Mouse (Mus musculus) hindbrain, embryonic 15.5 days (tissue): ENCODE results near the gene Aknad1. TPM values are rescaled to one million over a fixed set of nuclear protein-coding genes. Genes with fewer than 3 reads are reported as not detected.
A peak's percentile ranks its signal among the peaks of the same experiment; 100 is the strongest.

Source experiments
- ATAC-seq: fragments of 200-750 bp; cut with Nextera tagmentation; 2 replicates; pipeline ENCODE4 v1.8.0; 2017; ENCODE audit warnings: low read depth, moderate number of reproducible peaks, moderate TSS enrichment; ENCODE audit not compliant: low FRiP score
- H3K27ac ChIP-seq: fragments of 300-500 bp; sonication (generic); replicated peaks from 2 replicates; pipeline ENCODE4 v1.5.1; 2015; ENCODE audit warnings: mild to moderate bottlenecking, inconsistent platforms
- H3K27me3 ChIP-seq: fragments of 300-500 bp; sonication (generic); 2 replicates; pipeline ENCODE4 v1.6.1; 2015; ENCODE audit warnings: control low read depth, inconsistent platforms
- H3K36me3 ChIP-seq: fragments of 300-500 bp; sonication (generic); 2 replicates; pipeline ENCODE4 v1.6.1; 2015; ENCODE audit warnings: control low read depth, inconsistent platforms
- H3K4me1 ChIP-seq: fragments of 300-500 bp; sonication (generic); replicated peaks from 2 replicates; pipeline ENCODE4 v1.6.1; 2015; ENCODE audit warnings: control low read depth, inconsistent platforms
- H3K4me2 ChIP-seq: fragments of 300-500 bp; sonication (generic); 2 replicates; pipeline ENCODE4 v1.6.1; 2015; ENCODE audit warnings: moderate library complexity, mild to moderate bottlenecking, inconsistent platforms
- H3K4me3 ChIP-seq: fragments of 300-500 bp; sonication (generic); 2 replicates; pipeline ENCODE4 v1.5.1; 2015; ENCODE audit warnings: mild to moderate bottlenecking, inconsistent platforms
- H3K9ac ChIP-seq: fragments of 300-500 bp; sonication (generic); 2 replicates; pipeline ENCODE4 v1.6.1; 2015; ENCODE audit warnings: inconsistent platforms
- H3K9me3 ChIP-seq: fragments of 300-500 bp; sonication (generic); 2 replicates; pipeline ENCODE4 v1.6.1; 2016; ENCODE audit warnings: control low read depth, inconsistent platforms
- WGBS: fragments of 180-500 bp; shearing (Covaris S2); methylation state at CpG from one replicate; pipeline ENCODE4 v1.1.7; 2015; 5-methylcytosine and 5-hydroxymethylcytosine counted together
- polyA plus RNA-seq: library from polyadenylated mRNA; unstranded; fragments of >200 nt; fragmentation: Nextera tagmentation; extraction: Ambion mirVana; gene quantifications from 2 replicates; pipeline ENCODE4 v1.2.1, GENCODE M21; 2015

Aknad1 gene
- polyA plus RNA-seq, 1 experiment from 2014 or later: not detected

GRCm38 (mm10) chr3:108719761-108720160 is 19.7 kb upstream of the Aknad1 start:
- H3K4me2 ChIP-seq: 0 out of 2 replicates have a peak overlapping the region, but pooled peaks have one; percentile 75
- no peaks in the 10 kb centered on the region for H3K9me3 ChIP-seq
- H3K27me3 ChIP-seq: no peaks in the 10 kb centered on the region
- 89% methylated on average over 3 of the region's 3 CpGs for WGBS
- H3K9ac ChIP-seq: no peak overlapping the region
- H3K4me1 ChIP-seq: peaks cover 14% of the 10 kb centered on the region
- no peak for ATAC-seq
- no peak overlapping the region for H3K4me3 ChIP-seq
- H3K36me3 ChIP-seq: no peaks in the 10 kb centered on the region
- no peak overlapping the region for H3K27ac ChIP-seq

- Histone ChIP-seq H3K36me3 (no peaks in the 10 kb centered on the region), H3K27me3 (no peaks in the 10 kb centered on the region), H3K4me3 (peak overlapping the region; percentile 87), H3K27ac (peak overlapping the region; percentile 84), H3K9ac (peak overlapping the region; percentile 77), H3K9me3 (no peaks in the 10 kb centered on the region), H3K4me1 (peaks cover 14% of the 10 kb centered on the region), H3K4me2 (peak overlapping the region; percentile 75)
- under 1% methylated on average over 44 of the region's 44 CpGs for WGBS
- no peak; the same call in 1 of the 2 replicates for ATAC-seq
Observed at GRCm38 (mm10) chr3:108721076-108721991, 18.1 kb upstream of the Aknad1 start.

DNA sequence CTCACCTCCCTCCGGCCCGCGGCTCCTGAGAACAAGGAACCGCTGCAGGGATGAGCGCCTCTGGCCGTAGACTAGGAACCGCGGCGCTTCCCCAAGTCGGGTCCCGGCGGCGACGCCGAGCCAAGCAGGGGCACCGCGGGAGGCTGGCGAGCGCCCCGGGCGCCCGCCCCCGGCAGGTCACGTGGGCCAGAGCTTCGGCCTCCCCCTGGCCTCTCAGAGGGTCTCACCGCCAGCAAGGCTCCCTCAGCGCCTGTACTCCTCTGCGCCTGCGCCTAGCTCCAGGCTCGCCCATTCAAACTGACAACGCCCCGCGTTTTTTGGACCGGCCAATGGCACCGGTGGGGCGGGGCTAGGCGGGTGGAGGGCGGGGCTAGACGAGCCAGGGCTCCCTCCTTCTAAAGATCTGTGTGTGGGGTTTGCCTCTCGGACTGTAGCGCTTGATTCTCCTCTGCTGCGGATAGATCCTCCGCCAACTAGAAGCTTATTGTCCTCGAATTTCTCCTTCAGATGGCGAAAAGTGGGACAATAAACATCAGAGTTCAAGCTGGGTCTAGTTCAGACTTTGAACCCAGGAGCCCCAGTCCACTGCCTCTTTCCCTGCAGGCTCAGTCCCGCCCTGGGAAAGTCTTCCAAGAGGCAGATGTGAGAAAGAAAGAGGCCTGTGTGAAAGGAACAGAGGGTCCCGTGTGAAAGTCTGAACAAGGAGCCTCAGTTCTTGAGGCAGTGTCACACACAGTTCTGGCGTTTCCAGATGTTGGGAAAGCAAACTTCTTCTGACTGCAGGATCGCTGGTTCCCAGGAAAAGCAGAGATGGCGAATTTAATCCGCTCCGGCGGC is 17.2 kb upstream of the Aknad1 start, which contains the start of gene Gpsm2:
Gene Gpsm2 (minus strand): TSS at position 274 of the 837 bp plus-strand sequence.
- WGBS: 3% methylated on average over 53 of the region's 53 CpGs
- Histone ChIP-seq H3K36me3 (no peaks in the 10 kb centered on the region), H3K27ac (peak within 1 kb of the TSS; percentile 84), H3K4me2 (peak within 1 kb of the TSS; percentile 75), H3K4me3 (peak within 1 kb of the TSS; percentile 87), H3K27me3 (no peaks in the 10 kb centered on the region), H3K4me1 (peaks cover 14% of the 10 kb centered on the region), H3K9ac (peak within 1 kb of the TSS; percentile 77), H3K9me3 (no peaks in the 10 kb centered on the region)
- peak; percentile 98 for ATAC-seq

GRCm38 (mm10) chr3:108726413-108726812 is 13.0 kb upstream of the Aknad1 start:
- H3K27me3 ChIP-seq: no peaks in the 10 kb centered on the region
- H3K9me3 ChIP-seq: no peaks in the 10 kb centered on the region
- H3K4me3 ChIP-seq: no peak overlapping the region
- H3K4me1 ChIP-seq: no peaks in the 10 kb centered on the region; the same call in 1 of the 2 replicates
- no peak overlapping the region for H3K9ac ChIP-seq
- no peak overlapping the region for H3K27ac ChIP-seq
- H3K36me3 ChIP-seq: no peaks in the 10 kb centered on the region
- ATAC-seq: no peak
- WGBS: 93% methylated on average over 7 of the region's 7 CpGs
- H3K4me2 ChIP-seq: no peak overlapping the region

DNA sequence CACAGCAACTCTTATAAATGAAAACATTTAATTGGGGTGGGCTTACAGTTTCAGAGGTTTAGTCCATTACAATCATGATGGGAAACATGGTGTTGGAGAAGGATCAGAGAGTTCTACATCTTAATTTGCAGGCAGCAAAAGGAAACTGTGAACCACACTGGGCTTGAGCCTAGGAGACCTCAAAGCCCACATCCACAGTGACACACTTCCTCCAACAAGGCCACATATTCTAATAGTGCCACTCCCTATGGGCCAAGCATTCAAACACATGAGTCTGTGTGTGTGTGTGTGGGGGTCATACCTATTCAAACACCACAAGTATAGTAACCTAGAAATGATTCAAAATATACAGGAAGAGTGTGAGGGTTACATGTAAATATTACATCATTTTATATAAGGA is 12.1 kb upstream of the Aknad1 start:
- H3K4me3 ChIP-seq: no peak overlapping the region
- H3K4me1 ChIP-seq: no peaks in the 10 kb centered on the region; the same call in 1 of the 2 replicates
- H3K9me3 ChIP-seq: no peaks in the 10 kb centered on the region
- H3K36me3 ChIP-seq: no peaks in the 10 kb centered on the region
- no peak overlapping the region for H3K27ac ChIP-seq
- ATAC-seq: no peak
- H3K9ac ChIP-seq: no peak overlapping the region
- no peaks in the 10 kb centered on the region for H3K27me3 ChIP-seq
- no peak overlapping the region for H3K4me2 ChIP-seq

DNA sequence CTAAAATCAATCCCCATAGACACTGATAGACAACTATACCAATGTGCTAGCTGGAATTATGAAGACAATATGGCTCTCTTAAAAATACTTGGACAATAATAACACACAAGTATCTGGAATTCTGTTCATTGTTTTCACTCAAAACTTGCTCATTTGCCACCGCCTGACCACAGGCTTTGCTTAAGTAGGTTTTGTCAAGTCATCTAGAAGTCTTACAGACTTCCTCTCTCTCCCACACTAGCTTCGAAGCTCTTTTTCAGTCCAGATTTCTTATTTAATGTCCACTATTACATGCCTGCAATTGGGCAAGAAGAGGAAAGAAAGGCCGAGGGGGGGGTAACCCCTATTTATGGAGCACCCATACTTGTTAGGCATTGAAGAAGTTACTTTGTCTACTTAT is 11.7 kb upstream of the Aknad1 start:
- Histone ChIP-seq H3K27me3 (no peaks in the 10 kb centered on the region), H3K27ac (no peak overlapping the region), H3K4me1 (no peaks in the 10 kb centered on the region; the same call in 1 of the 2 replicates), H3K4me3 (no peak overlapping the region), H3K36me3 (no peaks in the 10 kb centered on the region), H3K4me2 (no peak overlapping the region), H3K9ac (no peak overlapping the region), H3K9me3 (no peaks in the 10 kb centered on the region)
- WGBS: 94% methylated on average over 3 of the region's 3 CpGs
- ATAC-seq: no peak

GRCm38 (mm10) chr3:108730316-108730715 is 9.1 kb upstream of the Aknad1 start:
- Histone ChIP-seq H3K4me2 (no peak overlapping the region), H3K27ac (no peak overlapping the region), H3K9ac (no peak overlapping the region), H3K36me3 (no peaks in the 10 kb centered on the region), H3K27me3 (no peaks in the 10 kb centered on the region), H3K4me3 (no peak overlapping the region), H3K4me1 (no peaks in the 10 kb centered on the region), H3K9me3 (no peaks in the 10 kb centered on the region)
- 52% methylated on average over 12 of the region's 12 CpGs for WGBS
- ATAC-seq: no peak

- Histone ChIP-seq H3K4me2 (no peak overlapping the region), H3K4me1 (no peaks in the 10 kb centered on the region), H3K36me3 (no peaks in the 10 kb centered on the region), H3K27ac (no peak overlapping the region), H3K9me3 (no peaks in the 10 kb centered on the region), H3K27me3 (no peaks in the 10 kb centered on the region), H3K4me3 (no peak overlapping the region), H3K9ac (no peak overlapping the region)
- ATAC-seq: no peak
- WGBS: 87% methylated on average over 3 of the region's 3 CpGs
Observed at GRCm38 (mm10) chr3:108737761-108738160, 1.7 kb upstream of the Aknad1 start.

- Histone ChIP-seq H3K9ac (no peak overlapping the region), H3K27ac (no peak overlapping the region), H3K4me2 (no peak overlapping the region), H3K4me1 (no peaks in the 10 kb centered on the region), H3K36me3 (no peaks in the 10 kb centered on the region), H3K4me3 (no peak overlapping the region), H3K9me3 (no peaks in the 10 kb centered on the region), H3K27me3 (no peaks in the 10 kb centered on the region)
- no peak for ATAC-seq
- WGBS: 87% methylated on average over 4 of the region's 4 CpGs
Observed at GRCm38 (mm10) chr3:108744060-108744459, 4.6 kb downstream of the Aknad1 start.

GRCm38 (mm10) chr3:108751061-108751460 is 11.6 kb downstream of the Aknad1 start:
- no peaks in the 10 kb centered on the region for H3K4me1 ChIP-seq
- no peak overlapping the region for H3K27ac ChIP-seq
- H3K4me3 ChIP-seq: no peak overlapping the region
- H3K4me2 ChIP-seq: no peak overlapping the region
- H3K27me3 ChIP-seq: no peaks in the 10 kb centered on the region
- H3K9ac ChIP-seq: no peak overlapping the region
- H3K9me3 ChIP-seq: no peaks in the 10 kb centered on the region
- no peak for ATAC-seq
- no peaks in the 10 kb centered on the region for H3K36me3 ChIP-seq
- 78% methylated on average over 6 of the region's 6 CpGs for WGBS

DNA sequence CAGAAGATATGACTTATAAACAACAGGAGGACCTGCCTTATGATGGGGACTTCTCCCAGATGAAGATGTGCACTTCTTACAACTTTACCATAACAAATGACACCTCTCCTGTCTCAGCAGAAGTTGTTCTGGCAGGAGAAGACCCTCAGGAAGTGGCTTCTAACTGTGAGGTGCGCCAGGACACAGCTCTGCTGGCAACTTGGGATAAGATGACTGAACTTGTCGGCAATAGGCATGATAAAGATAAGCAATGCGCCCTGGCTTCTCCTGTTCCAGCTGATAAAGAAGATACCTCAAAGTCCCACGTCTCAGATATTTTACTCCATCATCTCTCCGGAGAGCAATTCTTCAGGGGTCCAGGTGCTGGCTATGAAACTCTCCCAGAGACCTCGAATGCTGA is 12.2 kb downstream of the Aknad1 start:
- no peaks in the 10 kb centered on the region for H3K9me3 ChIP-seq
- no peaks in the 10 kb centered on the region for H3K27me3 ChIP-seq
- no peak overlapping the region for H3K9ac ChIP-seq
- 84% methylated on average over 6 of the region's 6 CpGs for WGBS
- no peak overlapping the region for H3K4me2 ChIP-seq
- no peaks in the 10 kb centered on the region for H3K36me3 ChIP-seq
- no peak for ATAC-seq
- no peak overlapping the region for H3K27ac ChIP-seq
- no peak overlapping the region for H3K4me3 ChIP-seq
- H3K4me1 ChIP-seq: no peaks in the 10 kb centered on the region

DNA sequence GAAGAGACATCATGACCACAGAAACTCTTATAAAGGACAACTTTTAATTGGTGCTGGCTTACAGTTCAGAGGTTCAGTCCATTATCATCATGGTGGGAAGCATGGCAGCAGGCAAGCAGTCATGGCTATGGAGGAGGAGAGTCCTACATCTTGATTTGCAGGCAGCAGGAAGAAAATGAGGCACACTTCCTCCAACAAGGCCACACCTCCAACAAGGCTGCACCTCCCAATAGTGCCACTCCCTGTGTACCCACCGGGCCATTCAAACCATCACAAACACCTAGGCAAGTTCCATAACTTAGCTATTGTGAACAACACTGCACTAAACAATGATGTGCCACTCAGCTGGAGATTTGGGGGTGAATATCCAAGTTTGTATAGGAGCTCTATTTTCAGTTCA is 15.1 kb downstream of the Aknad1 start:
- no peaks in the 10 kb centered on the region for H3K27me3 ChIP-seq
- H3K4me1 ChIP-seq: no peaks in the 10 kb centered on the region
- H3K36me3 ChIP-seq: no peaks in the 10 kb centered on the region
- no peaks in the 10 kb centered on the region for H3K9me3 ChIP-seq
- 80% methylated on average over 1 of the region's 1 CpGs for WGBS
- ATAC-seq: no peak
- H3K9ac ChIP-seq: no peak overlapping the region
- no peak overlapping the region for H3K4me3 ChIP-seq
- H3K27ac ChIP-seq: no peak overlapping the region
- no peak overlapping the region for H3K4me2 ChIP-seq
